Mouse (Mus musculus) forebrain, postnatal 0 days (tissue): ENCODE data around the gene Dmgdh. TPM values are rescaled to one million over a fixed set of nuclear protein-coding genes. Genes with fewer than 3 reads are reported as not detected.

Source experiments
- ATAC-seq: fragments of 200-750 bp; cut with Nextera tagmentation; 2 replicates; pipeline ENCODE4 v1.8.0; 2017; ENCODE audit warnings: mild to moderate bottlenecking, moderate library complexity
- DNase-seq: peaks from one replicate; pipeline ENCODE4 v3.0.0-alpha.2; 2015
- H3K27ac ChIP-seq: fragments of 300-500 bp; sonication (generic); 2 replicates; pipeline ENCODE4 v1.5.1; 2014; ENCODE audit warnings: low read depth, mild to moderate bottlenecking, antibody characterized with exemption, low read length, moderate library complexity, mixed read lengths
- H3K27me3 ChIP-seq: fragments of 300-500 bp; sonication (generic); 2 replicates; pipeline ENCODE4 v1.6.1; 2014; ENCODE audit warnings: mild to moderate bottlenecking, low read length, mixed read lengths; ENCODE audit not compliant: insufficient read depth
- H3K36me3 ChIP-seq: fragments of 300-500 bp; sonication (generic); 2 replicates; pipeline ENCODE4 v1.6.1; 2014; ENCODE audit warnings: mild to moderate bottlenecking, moderate library complexity; ENCODE audit not compliant: insufficient read depth
- H3K4me1 ChIP-seq: fragments of 300-500 bp; sonication (generic); 2 replicates; pipeline ENCODE4 v1.6.1; 2014; ENCODE audit warnings: antibody characterized with exemption; ENCODE audit not compliant: insufficient read depth
- H3K4me2 ChIP-seq: fragments of 300-500 bp; sonication (generic); 2 replicates; pipeline ENCODE4 v1.6.1; 2014; ENCODE audit warnings: low read depth, mild to moderate bottlenecking, moderate library complexity
- H3K4me3 ChIP-seq: fragments of 300-500 bp; sonication (generic); 2 replicates; pipeline ENCODE4 v1.5.1; 2014; ENCODE audit warnings: low read depth, low read length, mixed read lengths
- H3K9ac ChIP-seq: fragments of 300-500 bp; sonication (generic); 2 replicates; pipeline ENCODE4 v1.6.1; 2014; ENCODE audit warnings: mild to moderate bottlenecking
- H3K9me3 ChIP-seq: fragments of 300-500 bp; sonication (generic); 2 replicates; pipeline ENCODE4 v1.6.1; 2016; ENCODE audit warnings: low read length
- CTCF ChIP-seq: sonication (generic); IDR thresholded peaks from 2 replicates; pipeline ENCODE4 v1.5.1; 2016; ENCODE audit warnings: antibody characterized with exemption, control low read depth, low read depth
- WGBS: fragments of 180-500 bp; shearing (Covaris S2); extraction: QIAGEN DNeasy Blood & Tissue Kit; methylation state at CpG from one replicate; pipeline ENCODE4 v1.1.7; 2014; 5-methylcytosine and 5-hydroxymethylcytosine counted together
- microRNA-seq, 2 experiments: library from miRNA; unstranded; fragments of <30 nt; microRNA quantifications; one replicate each; pipeline ENCODE4; 2016
- polyA plus RNA-seq: library from polyadenylated mRNA; unstranded; fragments of >200 nt; fragmentation: Nextera tagmentation; extraction: Ambion mirVana; gene quantifications from 2 replicates; pipeline ENCODE4 v1.2.1, GENCODE M21; 2015
- total RNA-seq: library from RNA; depleted of rRNA; stranded (reverse); fragments of >200 nt; gene quantifications from 2 replicates; pipeline ENCODE4 v1.2.3, GENCODE M21; 2014; rRNA removed

The Dmgdh gene
- total and polyA plus RNA-seq, 2 experiments from 2014 or later: 0.13 to 0.19 TPM

- Histone ChIP-seq H3K9ac (no peak overlapping the region), H3K27me3 (no peaks in the 10 kb centered on the region), H3K36me3 (no peaks in the 10 kb centered on the region), H3K4me3 (no peak overlapping the region), H3K4me2 (no peak overlapping the region), H3K9me3 (no peaks in the 10 kb centered on the region), H3K27ac (no peak overlapping the region), H3K4me1 (no peaks in the 10 kb centered on the region)
- TF ChIP-seq CTCF: peak; percentile 65
- WGBS: 44% methylated on average over 11 of the region's 11 CpGs
- peak; percentile 92 for ATAC-seq
- peak; percentile 85 for DNase-seq
Observed at GRCm38 (mm10) chr13:93792945-93793642, 118.9 kb downstream of the Dmgdh start.

GRCm38 (mm10) chr13:93793643-93794182 lies 119.5 kb downstream of the Dmgdh start:
- Histone ChIP-seq H3K4me3 (no peak overlapping the region), H3K27ac (no peak overlapping the region), H3K4me2 (no peak overlapping the region), H3K36me3 (no peaks in the 10 kb centered on the region), H3K4me1 (no peaks in the 10 kb centered on the region), H3K9me3 (no peaks in the 10 kb centered on the region), H3K9ac (no peak overlapping the region), H3K27me3 (no peaks in the 10 kb centered on the region)
- ATAC-seq: peak; percentile 33
- TF ChIP-seq CTCF: no peak
- no peak for DNase-seq
- WGBS: 56% methylated on average over 10 of the region's 10 CpGs

- H3K4me1 ChIP-seq: no peaks in the 10 kb centered on the region
- no peak for TF ChIP-seq CTCF
- ATAC-seq: no peak
- H3K4me2 ChIP-seq: no peak overlapping the region
- H3K27ac ChIP-seq: no peak overlapping the region
- no peaks in the 10 kb centered on the region for H3K36me3 ChIP-seq
- no peak for DNase-seq
- no peaks in the 10 kb centered on the region for H3K9me3 ChIP-seq
- H3K9ac ChIP-seq: no peak overlapping the region
- WGBS: 87% methylated on average over 5 of the region's 5 CpGs
- no peak overlapping the region for H3K4me3 ChIP-seq
- H3K27me3 ChIP-seq: no peaks in the 10 kb centered on the region
Observed at GRCm38 (mm10) chr13:93797011-93797600, 122.9 kb downstream of the Dmgdh start.

Small RNA genes lying within 50 kb of the gene (microRNA-seq; reads per million reads assigned to microRNA genes)
- 0 reads per million in 2 experiments for gene Mir5624

Other genes with a start within 250 kb of the Dmgdh start
- gene Jmy, start 174.6 kb upstream of the Dmgdh start, total RNA-seq: 25.5 and 29.7 TPM in 2 replicates
- 5.6 and 9.0 TPM in 2 replicates for gene Jmy, start 174.6 kb upstream of the Dmgdh start, polyA plus RNA-seq
- gene Bhmt, start 36.5 kb upstream of the Dmgdh start, total RNA-seq: not detected in 2 replicates
- gene Bhmt, start 36.5 kb upstream of the Dmgdh start, polyA plus RNA-seq: 0.13 and 0.34 TPM in 2 replicates
- gene Bhmt2, start 131 bp upstream of the Dmgdh start, total RNA-seq: 0.10 TPM in 1 of 2 replicates, not detected in the other
- gene Bhmt2, start 131 bp upstream of the Dmgdh start, polyA plus RNA-seq: 0.05 TPM in 1 of 2 replicates, not detected in the other
- 10.9 and 13.6 TPM in 2 replicates for gene Arsb, start 97.2 kb downstream of the Dmgdh start, total RNA-seq
- 14.4 and 16.3 TPM in 2 replicates for gene Arsb, start 97.2 kb downstream of the Dmgdh start, polyA plus RNA-seq